Mouse (Mus musculus): ENCODE data around the gene Racgap1.

The Racgap1 gene

DNA sequence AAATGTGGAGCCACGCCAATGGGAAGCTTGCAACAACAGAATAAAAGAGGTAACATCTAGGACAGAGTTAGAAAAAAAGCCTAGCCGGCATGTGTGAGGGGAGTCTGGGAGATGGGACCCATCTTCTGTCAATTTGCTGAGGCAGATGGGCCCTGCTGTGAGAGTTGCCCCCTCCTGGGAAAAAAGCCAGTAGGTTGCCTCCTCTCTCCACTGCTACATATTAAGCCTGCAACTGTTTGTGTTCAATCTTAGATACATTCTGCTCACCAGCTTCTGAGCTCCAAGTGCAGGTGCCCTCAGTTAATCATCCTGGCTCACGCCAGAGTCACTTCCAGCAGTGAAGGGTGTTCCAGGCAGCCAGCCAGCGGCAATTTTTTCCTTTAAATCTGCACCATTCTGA is 31.6 kb downstream of the Racgap1 start:
- no peak for DNase-seq (ENCODE audit: low spot score in 2 of 2)

DNA sequence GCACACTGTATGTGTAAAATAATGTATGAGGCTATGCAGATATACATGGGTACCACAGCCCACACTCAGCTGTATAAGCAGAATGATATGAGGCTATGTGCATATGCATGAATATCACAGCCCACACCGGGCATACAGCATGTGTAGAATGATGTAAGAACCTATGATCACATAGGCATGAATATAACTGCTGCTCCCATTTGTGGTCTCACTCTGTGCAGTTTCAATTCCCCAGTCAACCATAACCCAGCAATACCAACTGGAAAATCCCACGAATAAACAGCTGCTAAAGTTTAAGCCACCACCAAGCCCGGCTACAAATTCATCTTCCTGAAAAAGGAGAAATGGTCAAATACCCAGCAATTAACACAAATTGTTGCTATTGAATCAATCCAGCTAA is 32.9 kb downstream of the Racgap1 start:
- no peak for DNase-seq (ENCODE audit: low spot score in 2 of 2)

DNA sequence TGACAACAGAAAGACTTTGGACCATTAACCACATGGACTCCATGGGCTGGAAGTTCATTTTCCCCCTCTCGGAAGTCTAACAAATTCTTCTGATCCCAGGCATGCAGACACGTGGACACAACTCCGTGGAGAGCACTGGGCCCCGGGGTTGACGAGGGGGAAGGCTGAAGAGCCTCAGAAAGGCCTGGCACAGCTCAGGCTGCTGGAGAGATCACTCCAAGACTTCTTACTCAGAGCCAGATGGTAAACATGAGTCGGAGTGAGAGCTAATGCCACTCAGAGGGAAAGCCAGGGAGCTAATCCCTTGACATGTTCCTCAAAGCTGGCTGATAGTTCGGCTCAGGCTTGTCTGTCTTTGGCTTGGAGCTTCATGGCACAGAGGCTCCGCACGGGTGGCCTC is 36.2 kb downstream of the Racgap1 start:
- no peak for DNase-seq (ENCODE audit: low spot score in 2 of 2)

DNA sequence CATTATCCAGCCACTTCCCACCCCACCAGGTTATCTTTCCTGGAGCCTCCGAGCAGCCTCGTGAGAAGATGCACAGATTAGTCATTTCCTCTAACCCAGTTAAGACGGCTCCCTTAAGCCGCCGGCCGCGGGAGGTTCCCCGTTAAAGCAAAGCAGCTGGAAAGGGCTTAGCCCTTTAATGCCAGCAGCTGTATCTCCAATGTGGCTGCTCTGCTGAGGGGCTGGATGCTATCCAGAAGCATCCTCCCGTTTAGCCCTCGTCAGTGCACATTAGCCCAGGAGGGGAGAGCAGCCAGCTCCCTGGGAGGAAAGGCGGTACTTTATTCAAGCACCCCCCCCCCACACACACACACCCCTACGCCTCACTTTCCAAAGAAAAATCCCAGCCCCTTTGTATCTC is 36.7 kb downstream of the Racgap1 start:
- DNase-seq (ENCODE audit: low spot score in 2 of 2), result no peak

GRCm38 (mm10) chr15:99614273-99614672 is 37.2 kb downstream of the Racgap1 start:
- no peak for DNase-seq (ENCODE audit: low spot score in 2 of 2)

DNA sequence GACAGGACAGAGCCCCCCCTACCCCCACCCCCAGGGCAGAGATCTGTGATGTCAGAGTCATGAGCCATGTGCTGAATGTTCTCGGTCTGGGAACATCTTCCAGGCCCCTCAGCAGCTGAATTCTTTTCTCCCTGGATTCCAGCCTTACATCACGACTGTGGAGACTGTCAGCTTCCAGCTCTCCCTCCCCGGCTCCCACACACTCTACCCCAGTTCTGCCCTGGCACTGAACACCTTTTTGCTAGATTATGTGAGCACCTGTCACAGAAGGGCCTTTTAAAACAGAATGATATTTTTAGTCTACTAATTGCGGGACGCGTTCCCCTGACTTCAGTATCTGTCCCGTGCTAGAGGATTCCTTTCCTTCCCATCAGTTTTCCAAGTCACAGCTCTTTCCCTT is 39.9 kb downstream of the Racgap1 start:
- no peak for DNase-seq (ENCODE audit: low spot score in 2 of 2)

DNA sequence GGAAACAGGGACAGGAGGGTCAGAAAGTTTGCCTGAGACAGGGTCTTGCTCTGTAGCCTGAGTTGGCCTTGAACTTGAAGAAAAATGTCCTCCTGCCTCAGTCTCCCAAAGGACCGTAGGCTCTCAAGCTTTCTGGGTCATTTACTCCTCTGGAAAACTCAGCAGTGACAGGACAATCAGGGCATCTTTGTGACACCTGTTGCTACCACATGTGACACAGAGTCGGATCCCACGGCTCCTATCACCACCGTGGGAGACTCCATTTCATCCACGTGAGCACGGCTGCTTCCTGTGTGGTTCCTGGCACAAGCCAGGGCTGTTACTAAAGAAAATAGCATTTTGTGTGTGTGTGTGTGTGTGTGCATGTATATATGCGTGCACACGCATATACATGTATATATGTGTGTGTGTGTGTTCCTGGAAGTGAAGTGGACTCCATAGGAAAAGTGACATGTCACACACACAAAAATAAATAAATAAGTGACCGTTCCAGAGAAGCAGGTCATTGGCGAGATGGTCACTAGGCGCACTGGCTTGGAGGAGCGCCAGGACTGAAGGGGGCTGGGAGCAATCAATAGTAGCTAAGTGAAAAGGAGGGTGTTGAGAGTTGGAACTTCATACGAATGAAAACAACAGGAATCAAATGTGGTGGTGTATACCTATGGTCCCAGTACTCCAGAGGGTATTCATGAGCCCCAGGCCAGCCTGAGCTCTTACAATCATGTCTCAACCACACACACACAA is 42.9 kb downstream of the Racgap1 start:
- no peak for DNase-seq (ENCODE audit: low spot score in 2 of 2)

GRCm38 (mm10) chr15:99607388-99608113 is 43.9 kb downstream of the Racgap1 start:
- no peak for DNase-seq (ENCODE audit: low spot score in 2 of 2)

GRCm38 (mm10) chr15:99606515-99606914 is 44.9 kb downstream of the Racgap1 start:
- no peak for DNase-seq (ENCODE audit: low spot score in 2 of 2)

GRCm38 (mm10) chr15:99605595-99605994 is 45.9 kb downstream of the Racgap1 start:
- DNase-seq (ENCODE audit: low spot score in 2 of 2), result no peak

DNA sequence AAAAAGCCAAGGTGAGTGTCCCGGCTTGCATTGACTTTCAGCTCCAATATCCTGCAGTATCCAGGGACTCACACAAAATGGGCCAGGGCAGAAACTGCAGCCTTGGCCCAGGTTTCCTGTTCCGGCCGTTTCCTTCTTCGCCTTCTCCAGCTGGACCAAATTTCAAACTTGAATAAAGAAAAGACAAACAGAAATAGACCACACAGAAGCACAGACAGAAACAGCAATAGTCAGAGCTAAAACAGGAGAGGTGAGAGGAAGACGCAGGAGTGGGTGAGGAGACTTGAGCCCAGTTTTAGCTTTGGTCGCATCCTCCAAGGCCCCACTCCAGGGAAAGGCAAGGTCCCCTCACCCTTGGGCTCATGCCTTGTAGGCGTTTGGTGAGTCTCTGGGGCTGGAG is 48.2 kb downstream of the Racgap1 start:
- no peak for DNase-seq (ENCODE audit: low spot score in 2 of 2)

GRCm38 (mm10) chr15:99602206-99602820 is 49.1 kb downstream of the Racgap1 start:
- DNase-seq (ENCODE audit: low spot score in 2 of 2), result no peak

- DNase-seq (ENCODE audit: low spot score in 2 of 2), result no peak
Measured at GRCm38 (mm10) chr15:99601823-99602120, 49.7 kb downstream of the Racgap1 start.

- DNase-seq (ENCODE audit: low spot score in 2 of 2), result no peak
Measured at GRCm38 (mm10) chr15:99600986-99601822, 50.3 kb downstream of the Racgap1 start, which contains the start of gene Aqp6. TSS of gene Aqp6 (plus strand) at chr15:99601400.

GRCm38 (mm10) chr15:99599245-99600070 is 52.0 kb downstream of the Racgap1 start:
- DNase-seq (ENCODE audit: low spot score in 2 of 2), result no peak

- no peak for DNase-seq (ENCODE audit: low spot score in 2 of 2)
Measured at GRCm38 (mm10) chr15:99597596-99597995, 53.9 kb downstream of the Racgap1 start.

GRCm38 (mm10) chr15:99596841-99597240 is 54.6 kb downstream of the Racgap1 start:
- no peak for DNase-seq (ENCODE audit: low spot score in 2 of 2)

DNA sequence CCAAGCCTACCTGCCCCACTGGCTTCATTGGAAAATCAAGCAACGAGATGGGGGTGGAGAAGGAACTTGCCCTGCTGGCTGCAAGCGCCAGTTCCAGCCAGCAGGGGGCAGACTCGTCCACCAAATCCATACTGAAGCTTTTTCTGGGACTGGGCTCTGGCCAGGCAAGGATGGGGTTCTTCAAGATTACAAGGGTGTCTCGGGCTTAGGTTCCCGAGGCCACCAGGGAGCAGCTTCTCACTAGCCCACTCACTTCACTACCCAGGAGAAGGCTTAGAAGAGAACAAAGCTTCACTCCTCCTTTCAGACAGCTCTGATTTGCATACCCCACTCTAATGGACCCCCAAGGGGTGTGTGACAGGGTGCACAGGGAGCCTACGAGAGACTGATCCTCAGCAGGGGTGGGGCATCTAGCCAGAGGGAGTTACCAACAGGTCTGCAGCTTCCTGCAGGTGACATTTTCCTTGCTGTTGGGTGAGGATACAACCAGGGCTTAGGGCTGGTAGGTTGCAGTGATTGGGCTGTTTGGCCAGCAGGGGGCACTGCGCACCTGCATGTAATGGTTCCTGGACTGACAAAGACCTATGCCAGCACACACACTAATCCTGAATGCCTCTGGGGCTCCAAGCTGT is 55.3 kb downstream of the Racgap1 start:
- DNase-seq (ENCODE audit: low spot score in 2 of 2), result peak; percentile 73 to 87

GRCm38 (mm10) chr15:99594951-99595350 is 56.5 kb downstream of the Racgap1 start:
- DNase-seq (ENCODE audit: low spot score in 2 of 2), result no peak

GRCm38 (mm10) chr15:99592877-99593276 is 58.6 kb downstream of the Racgap1 start:
- no peak for DNase-seq (ENCODE audit: low spot score in 2 of 2)

DNA sequence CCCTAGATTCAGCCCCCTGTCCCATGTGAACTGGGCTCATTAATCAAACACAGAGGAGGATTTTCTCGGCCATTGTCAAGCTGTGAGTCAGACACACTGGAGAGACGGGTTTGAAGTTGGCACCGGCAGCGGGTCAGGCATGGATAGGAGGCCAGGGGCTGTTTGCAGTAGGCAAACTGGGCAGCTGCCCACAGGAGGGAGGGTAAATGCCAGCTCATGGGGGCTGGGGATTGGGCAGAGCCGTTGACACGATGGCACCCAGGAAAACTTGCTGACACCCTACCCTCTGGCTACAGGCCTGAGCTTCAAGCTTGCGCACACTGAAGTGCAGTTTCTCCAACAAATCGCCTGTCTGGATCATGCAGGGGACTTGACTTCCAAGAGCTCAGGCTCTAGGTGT is 59.3 kb downstream of the Racgap1 start:
- DNase-seq (ENCODE audit: low spot score in 2 of 2), result no peak
